Mouse (Mus musculus) G1E (cell line): ENCODE data around the gene Pard3b.

ENCODE experiments used
- CTCF ChIP-seq: IDR thresholded peaks from 2 replicates; pipeline ENCODE4 v1.5.1; 2012; ENCODE audit warnings: low read depth, low read length, inconsistent platforms, mixed read lengths
- GATA1 ChIP-seq: IDR thresholded peaks from 2 replicates; pipeline ENCODE4 v1.6.1; 2012; ENCODE audit warnings: borderline replicate concordance, low read length, inconsistent platforms, mixed read lengths
- TAL1 ChIP-seq: conservative IDR thresholded peaks from 2 replicates; pipeline ENCODE4 v1.6.1; 2012; ENCODE audit warnings: low read depth, low read length, inconsistent platforms, mixed read lengths

DNA sequence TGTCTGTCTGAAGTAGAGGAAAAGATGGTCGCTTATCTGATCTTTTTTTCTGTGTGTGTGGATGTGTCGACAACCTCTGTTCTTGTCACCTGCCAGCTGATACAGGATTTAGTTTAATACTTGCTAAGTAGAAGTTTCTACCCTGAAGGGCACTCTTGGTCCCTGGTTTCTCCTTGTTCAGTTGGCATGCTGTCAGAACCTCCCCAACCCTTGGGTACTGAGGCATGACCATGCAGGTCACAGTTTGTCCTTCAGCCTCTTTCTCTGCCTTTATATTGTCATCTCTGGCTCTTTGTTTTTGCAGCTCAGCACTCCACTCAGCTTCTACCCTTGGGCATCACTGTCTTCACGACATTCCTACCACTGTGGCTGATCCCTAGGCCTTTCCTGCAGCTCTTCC lies 21.3 kb downstream of the Pard3b start:
- TF ChIP-seq CTCF (no peak), GATA1 (no peak), TAL1 (no peak)
